Mouse (Mus musculus) natural killer cell, adult 2 months (primary cell): ENCODE data around the gene Kcna5.
A peak's percentile ranks its signal among the peaks of the same experiment; 100 is the strongest.

ENCODE experiments used
- DNase-seq, 2 experiments: peaks; one replicate each; pipeline ENCODE4 v3.0.0; 2022; ENCODE audit warnings: low spot score in 2 of 2

Gene Kcna5

GRCm38 (mm10) chr6:126536926-126537325 is 1.7 kb upstream of the Kcna5 start:
- DNase-seq = no peak

GRCm38 (mm10) chr6:126535911-126536270 is 679 bp upstream of the Kcna5 start:
- DNase-seq = no peak

- no peak for DNase-seq
Measured at GRCm38 (mm10) chr6:126534531-126535207, 543 bp downstream of the Kcna5 start.

GRCm38 (mm10) chr6:126531306-126531705 is 3.9 kb downstream of the Kcna5 start:
- DNase-seq = no peak

GRCm38 (mm10) chr6:126530019-126530418 is 5.2 kb downstream of the Kcna5 start:
- DNase-seq = no peak

- no peak for DNase-seq
Measured at GRCm38 (mm10) chr6:126514720-126515119, 20.5 kb downstream of the Kcna5 start.

- no peak for DNase-seq
Measured at GRCm38 (mm10) chr6:126513714-126514248, 21.4 kb downstream of the Kcna5 start.

GRCm38 (mm10) chr6:126513154-126513553 is 22.1 kb downstream of the Kcna5 start:
- no peak for DNase-seq

- no peak for DNase-seq
Measured at GRCm38 (mm10) chr6:126508671-126509070, 26.5 kb downstream of the Kcna5 start.

GRCm38 (mm10) chr6:126503920-126504319 is 31.3 kb downstream of the Kcna5 start:
- no peak for DNase-seq

- no peak for DNase-seq
Measured at GRCm38 (mm10) chr6:126502691-126503301, 32.4 kb downstream of the Kcna5 start.

GRCm38 (mm10) chr6:126500985-126501384 is 34.2 kb downstream of the Kcna5 start:
- no peak for DNase-seq

GRCm38 (mm10) chr6:126500088-126500487 is 35.1 kb downstream of the Kcna5 start:
- peak; percentile 3 to 8 for DNase-seq

GRCm38 (mm10) chr6:126497878-126498277 is 37.3 kb downstream of the Kcna5 start:
- DNase-seq = no peak

- DNase-seq = no peak
Measured at GRCm38 (mm10) chr6:126497173-126497839, 37.9 kb downstream of the Kcna5 start.

GRCm38 (mm10) chr6:126487136-126487535 is 48.1 kb downstream of the Kcna5 start:
- no peak for DNase-seq

GRCm38 (mm10) chr6:126484887-126485286 is 50.3 kb downstream of the Kcna5 start:
- DNase-seq = no peak

- DNase-seq = no peak
Measured at GRCm38 (mm10) chr6:126483264-126483867, 51.8 kb downstream of the Kcna5 start.
